25 mouse cellular contexts compared by ENCODE assay signal in genomic region chr11:35003956-35004355, GRCm38 (mm10).
DNase-seq lines count a peak whose midpoint lies in the region; ATAC-seq and TF ChIP-seq lines count a peak whose summit lies in the region.
"Had no signal": no experiment of that assay in that cellular context is flagged by ENCODE, and none has a peak within 500 bp of the region (broad histone marks: within the 10 kb centered on the region; RNA-seq: fewer than 3 reads in every experiment).

No protein-coding gene starts in this region.

- H3K4me1 ChIP-seq in heart, adult 2 months (ENCODE audit: control insufficient read depth, insufficient read depth, low read length): peaks cover 4% of the 10 kb centered on the region; the same call in 1 of the 2 replicates
- H3K4me1 ChIP-seq in lung, embryonic 14.5 days (ENCODE audit: insufficient read depth): no peaks in the 10 kb centered on the region
- H3K4me1 ChIP-seq in lung, adult 2 months (ENCODE audit: control insufficient read depth, insufficient read depth, low read length): no peaks in the 10 kb centered on the region
- H3K4me1 ChIP-seq in liver, embryonic 11.5 days (replicated peaks; ENCODE audit: control insufficient read depth, insufficient read depth, low read length): no peaks in the 10 kb centered on the region; the same call in 1 of the 2 replicates

- POLR2A ChIA-PET in Patski (lab: Charles Lee): no interaction called here

- no peaks in the 10 kb centered on the region for H3K36me3 ChIP-seq in heart, adult 2 months (ENCODE audit: control insufficient read depth, insufficient read depth, low read length)
- H3K36me3 ChIP-seq in lung, embryonic 14.5 days (ENCODE audit: insufficient read depth): no peaks in the 10 kb centered on the region
- H3K36me3 ChIP-seq in liver, embryonic 11.5 days (ENCODE audit: control insufficient read depth, insufficient read depth, low read length): no peaks in the 10 kb centered on the region
- H3K36me3 ChIP-seq: embryonic facial prominence, embryonic 12.5 days; hindbrain, embryonic 13.5 days; neural tube, embryonic 12.5 days had no signal

- H3K27me3 ChIP-seq in heart, adult 2 months (ENCODE audit: control insufficient read depth, insufficient read depth, low read length): no peaks in the 10 kb centered on the region
- H3K27me3 ChIP-seq in lung, embryonic 14.5 days (ENCODE audit: insufficient read depth, low read length): no peaks in the 10 kb centered on the region
- H3K27me3 ChIP-seq in Patski: no peaks in the 10 kb centered on the region
- peaks cover 2% of the 10 kb centered on the region; the same call in 1 of the 2 replicates for H3K27me3 ChIP-seq in liver, embryonic 11.5 days (replicated peaks; ENCODE audit: control insufficient read depth, insufficient read depth, low read length)
- H3K27me3 ChIP-seq: forebrain, embryonic 13.5 days; hindbrain, embryonic 13.5 days; neural tube, embryonic 12.5 days had no signal

- H3K27ac ChIP-seq in heart, adult 2 months: no peak overlapping the region
- H3K27ac ChIP-seq in lung, embryonic 14.5 days (ENCODE audit: low read depth): no peak overlapping the region
- no peak overlapping the region for H3K27ac ChIP-seq in liver, embryonic 11.5 days (ENCODE audit: low read depth, low read length)
- H3K27ac ChIP-seq: embryonic facial prominence, embryonic 12.5 days; forebrain, embryonic 13.5 days; hindbrain, embryonic 13.5 days; neural tube, embryonic 12.5 days had no signal

- WGBS in heart, adult 2 months: 58% methylated on average over 3 of the region's 3 CpGs
- 20% methylated on average over 3 of the region's 3 CpGs for WGBS in lung, embryonic 14.5 days
- 30% methylated on average over 3 of the region's 3 CpGs for WGBS in lung, adult 2 months
- WGBS in liver, embryonic 11.5 days: 24% methylated on average over 3 of the region's 3 CpGs

- intact Hi-C loops in heart, adult 2 months (cut with DNase I): no loop called here

- H3K9me3 ChIP-seq in lung, embryonic 14.5 days (ENCODE audit: low read depth, low read length): no peaks in the 10 kb centered on the region
- no peaks in the 10 kb centered on the region for H3K9me3 ChIP-seq in liver, embryonic 11.5 days (ENCODE audit: control insufficient read depth, low read length)
- H3K9me3 ChIP-seq: embryonic facial prominence, embryonic 12.5 days; forebrain, embryonic 13.5 days; hindbrain, embryonic 13.5 days; neural tube, embryonic 12.5 days had no signal

- H3K79me2 ChIP-seq in heart, adult 2 months (replicated peaks; ENCODE audit: control insufficient read depth, insufficient read depth, low read length): no peaks in the 10 kb centered on the region

- TF ChIP-seq EP300 in heart, adult 2 months (IDR thresholded peaks at IDR 0.05; ENCODE audit: insufficient read depth, low read depth, low read length): no peak

- peak; percentile 29; the same call in 1 of the 2 replicates for ATAC-seq in lung, embryonic 14.5 days (ENCODE audit: insufficient read depth)
- ATAC-seq in Patski: peak; percentile 4
- no peak for ATAC-seq in liver, embryonic 11.5 days (replicated peaks; ENCODE audit: low FRiP score)
- ATAC-seq: forebrain, embryonic 13.5 days; intestine, embryonic 16.5 days; liver, postnatal 0 days had no signal

- H3K4me2 ChIP-seq in lung, embryonic 14.5 days: no peak overlapping the region
- H3K4me2 ChIP-seq in liver, embryonic 11.5 days: no peak overlapping the region
- H3K4me2 ChIP-seq: embryonic facial prominence, embryonic 12.5 days; forebrain, embryonic 13.5 days; heart, embryonic 11.5 days; hindbrain, embryonic 13.5 days; neural tube, embryonic 12.5 days had no signal

- DNase-seq in heart, adult 2 months: no peak
- no peak for DNase-seq in heart, postnatal 4 days
- DNase-seq in lung, embryonic 14.5 days: peak; percentile 45
- DNase-seq in lung, adult 2 months: no peak
- no peak for DNase-seq in Patski (ENCODE audit: low read depth, low spot score)
- DNase-seq in embryo, embryonic 9.5 days (ENCODE audit: extremely low spot score): peak; percentile 8
- DNase-seq in liver, embryonic 11.5 days (ENCODE audit: low spot score): no peak
- no peak for DNase-seq in cerebellum, postnatal 14 days
- DNase-seq: adrenal gland, postnatal 25 days; cerebellum, adult 18-20 months; cerebellum, postnatal 36 days; gastrocnemius, postnatal 36 days; heart, postnatal 10 days; left cerebral cortex, postnatal 4 days; liver; liver, postnatal 0 days; lung, postnatal 4 days; thymus, postnatal 4 days had no signal

- CTCF ChIA-PET in Patski (lab: Charles Lee): interaction anchor here (0.8 kb wide), 2 partner anchors 10 to 115 kb away, joined by 3 read pairs; no protein-coding TSS in a partner anchor

- in situ Hi-C loops in Patski (cut with MboI; ENCODE audit: low pct_unique_long_range_greater_than_20kb): no loop called here

- H3K9ac ChIP-seq in heart, adult 2 months (ENCODE audit: low read depth, low read length): no peak overlapping the region
- H3K9ac ChIP-seq in lung, embryonic 14.5 days: no peak overlapping the region
- no peak overlapping the region for H3K9ac ChIP-seq in liver, embryonic 11.5 days (ENCODE audit: low read depth, low read length)
- H3K9ac ChIP-seq: embryonic facial prominence, embryonic 12.5 days; forebrain, embryonic 13.5 days; hindbrain, embryonic 13.5 days; liver, postnatal 0 days; neural tube, embryonic 12.5 days had no signal

- no peak overlapping the region for H3K4me3 ChIP-seq in heart, adult 2 months
- no peak overlapping the region for H3K4me3 ChIP-seq in lung, embryonic 14.5 days (ENCODE audit: low read depth, low read length)
- no peak overlapping the region for H3K4me3 ChIP-seq in lung, adult 2 months (replicated peaks; ENCODE audit: extremely low read depth, low read depth, low read length)
- no peak overlapping the region for H3K4me3 ChIP-seq in liver, embryonic 11.5 days (ENCODE audit: low read depth, low read length)
- H3K4me3 ChIP-seq: embryonic facial prominence, embryonic 12.5 days; erythroblast, embryonic 14.5 days; forebrain, embryonic 13.5 days; hindbrain, embryonic 13.5 days; neural tube, embryonic 12.5 days had no signal

- TF ChIP-seq CTCF in heart, adult 2 months (IDR thresholded peaks at IDR 0.05): 0 out of 2 replicates have a peak, but pooled peaks have one; percentile 6
- no peak for TF ChIP-seq CTCF in lung, embryonic 14.5 days (IDR thresholded peaks at IDR 0.05; ENCODE audit: low read depth)
- TF ChIP-seq CTCF in lung, adult 2 months (IDR thresholded peaks at IDR 0.05; ENCODE audit: insufficient read depth, low read length): no peak
- TF ChIP-seq CTCF in Patski (IDR thresholded peaks at IDR 0.05): peak; percentile 36

- TF ChIP-seq POLR2A in heart, adult 2 months (IDR thresholded peaks at IDR 0.05; ENCODE audit: insufficient read depth, low read depth, low read length): no peak
- no peak for TF ChIP-seq POLR2A in lung, adult 2 months (IDR thresholded peaks at IDR 0.05; ENCODE audit: borderline replicate concordance, extremely low read depth, low read depth, low read length)

Comparison
In these comparisons a context has a peak if more than half of its experiments do, and no peak if none do; other contexts are left out.
1. DNase-seq: peak in lung, embryonic 14.5 days (single experiment) and embryo, embryonic 9.5 days (single experiment); none in heart, adult 2 months (0 of 2), heart, postnatal 4 days (single experiment), lung, adult 2 months (single experiment), Patski (single experiment), liver, embryonic 11.5 days (single experiment) and cerebellum, postnatal 14 days (0 of 2).
2. CTCF ChIP-seq: peak in heart, adult 2 months (single experiment) and Patski (single experiment); none in lung, embryonic 14.5 days (single experiment) and lung, adult 2 months (single experiment).